ENCODE assay signal across 18 mouse cellular contexts in genomic region chr2:158396369-158396768, GRCm38 (mm10). TPM values are rescaled to one million over a fixed set of nuclear protein-coding genes. Genes with fewer than 3 reads are reported as not detected.
"Had no signal": no experiment of that assay in that cellular context is flagged by ENCODE, and none has a peak within 500 bp of the region (broad histone marks: within the 10 kb centered on the region; RNA-seq: fewer than 3 reads in every experiment).

No protein-coding gene starts in this region.

- H3K27ac ChIP-seq: midbrain, embryonic 10.5 days; midbrain, embryonic 12.5 days; neural tube, embryonic 12.5 days had no signal

- DNase-seq: lung, embryonic 14.5 days; midbrain, embryonic 14.5 days; retina, postnatal 1 day; right cerebral cortex, adult 18-20 months; right cerebral cortex, postnatal 25 days; right cerebral cortex, postnatal 4 days; spleen, adult 18-20 months; thymus, adult 18-20 months; thymus, postnatal 14 days; thymus, postnatal 36 days had no signal

- H3K4me2 ChIP-seq: lung, embryonic 14.5 days; midbrain, embryonic 12.5 days; neural tube, embryonic 12.5 days had no signal

- H3K4me3 ChIP-seq: midbrain, embryonic 10.5 days; midbrain, embryonic 12.5 days; myocyte; neural tube, embryonic 12.5 days had no signal

- ATAC-seq: midbrain, embryonic 16.5 days had no signal

- H3K36me3 ChIP-seq: midbrain, embryonic 10.5 days; midbrain, embryonic 12.5 days; neural tube, embryonic 12.5 days had no signal

- H3K27me3 ChIP-seq: midbrain, embryonic 12.5 days; neural tube, embryonic 12.5 days had no signal

- H3K9ac ChIP-seq: lung, embryonic 14.5 days; midbrain, embryonic 12.5 days; neural tube, embryonic 12.5 days had no signal

- H3K9me3 ChIP-seq: midbrain, embryonic 10.5 days; midbrain, embryonic 12.5 days; neural tube, embryonic 12.5 days had no signal

- H3K4me1 ChIP-seq: midbrain, embryonic 10.5 days; midbrain, embryonic 12.5 days; neural tube, embryonic 12.5 days had no signal

RNA-seq across cellular contexts. Expression of gene Snhg11, which starts 20.9 kb away (rescaled TPM):
- total RNA-seq: megakaryocyte, adult 5-6 weeks; megakaryocyte-erythroid progenitor cell, adult 5-6 weeks; neutrophil, adult 5-6 weeks had no signal
- polyA plus RNA-seq: myocyte had no signal
